Mouse (Mus musculus) hindbrain, embryonic 14.5 days (tissue): ENCODE measurements around the gene Gstt3. TPM values are rescaled to one million over a fixed set of nuclear protein-coding genes. Genes with fewer than 3 reads are reported as not detected.
"Not testable (repeated sequence)": the region's sequence is repeated elsewhere in the genome, so short reads cannot be mapped to it uniquely, and the experiment has no call there.

Source experiments
- ATAC-seq: fragments of 200-750 bp; cut with Nextera tagmentation; 2 replicates; pipeline ENCODE4 v1.8.0; 2017; ENCODE audit warnings: moderate number of reproducible peaks, mild to moderate bottlenecking, moderate TSS enrichment, moderate library complexity; ENCODE audit not compliant: low FRiP score
- DNase-seq: peaks from one replicate; pipeline ENCODE4 v3.0.0-alpha.2; 2015; ENCODE audit warnings: low spot score
- H3K27ac ChIP-seq: fragments of 300-500 bp; sonication (generic); 2 replicates; pipeline ENCODE4 v1.5.1; 2014; ENCODE audit warnings: mild to moderate bottlenecking, moderate library complexity
- H3K27me3 ChIP-seq: fragments of 300-500 bp; sonication (generic); 2 replicates; pipeline ENCODE4 v1.6.1; 2014; ENCODE audit warnings: mild to moderate bottlenecking, low read length, mixed read lengths; ENCODE audit not compliant: control insufficient read depth, insufficient read depth
- H3K36me3 ChIP-seq: fragments of 300-500 bp; sonication (generic); replicated peaks from 2 replicates; pipeline ENCODE4 v1.6.1; 2014; ENCODE audit not compliant: control insufficient read depth, insufficient read depth
- H3K4me1 ChIP-seq: fragments of 300-500 bp; sonication (generic); replicated peaks from 2 replicates; pipeline ENCODE4 v1.6.1; 2014; ENCODE audit warnings: antibody characterized with exemption, low read length, mixed read lengths; ENCODE audit not compliant: control insufficient read depth, insufficient read depth
- H3K4me2 ChIP-seq: fragments of 300-500 bp; sonication (generic); replicated peaks from 2 replicates; pipeline ENCODE4 v1.6.1; 2014; ENCODE audit warnings: mild to moderate bottlenecking, moderate library complexity
- H3K4me3 ChIP-seq: fragments of 300-500 bp; sonication (generic); replicated peaks from 2 replicates; pipeline ENCODE4 v1.5.1; 2014; ENCODE audit warnings: mild to moderate bottlenecking, low read length
- H3K9ac ChIP-seq: fragments of 300-500 bp; sonication (generic); 2 replicates; pipeline ENCODE4 v1.6.1; 2014
- H3K9me3 ChIP-seq: fragments of 300-500 bp; sonication (generic); 2 replicates; pipeline ENCODE4 v1.6.1; 2016; ENCODE audit warnings: low read length; ENCODE audit not compliant: control insufficient read depth
- WGBS: fragments of 180-500 bp; shearing (Covaris S2); extraction: QIAGEN DNeasy Blood & Tissue Kit; methylation state at CpG from one replicate; pipeline ENCODE4 v1.1.7; 2014; 5-methylcytosine and 5-hydroxymethylcytosine counted together
- polyA plus RNA-seq: library from polyadenylated mRNA; unstranded; fragments of >200 nt; fragmentation: Nextera tagmentation; extraction: Ambion mirVana; gene quantifications from 2 replicates; pipeline ENCODE4 v1.2.1, GENCODE M21; 2014

The Gstt3 gene
- polyA plus RNA-seq, 1 experiment from 2014 or later, result 1.4 TPM

DNA sequence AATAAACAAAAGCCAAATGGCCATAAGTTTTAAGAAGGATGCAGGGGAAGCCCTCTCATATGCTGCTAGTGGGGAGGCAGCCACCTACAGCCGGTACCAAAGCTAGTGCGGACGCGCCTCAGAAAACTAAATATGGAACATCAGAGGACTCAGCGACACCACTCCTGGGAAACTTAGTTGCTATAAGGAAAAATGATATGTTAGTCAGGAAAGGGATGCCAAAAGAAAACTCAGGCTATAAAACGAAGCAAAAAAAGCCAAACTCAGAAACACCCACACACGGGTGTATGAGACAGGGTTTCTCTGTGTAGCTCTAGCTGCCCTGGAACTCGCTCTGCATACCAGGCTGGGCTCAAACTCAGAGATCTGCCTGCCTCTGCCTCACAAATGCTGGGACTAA is 7.1 kb upstream of the Gstt3 start:
- Histone ChIP-seq H3K27ac (no peak overlapping the region), H3K27me3 (no peaks in the 10 kb centered on the region), H3K36me3 (no peaks in the 10 kb centered on the region), H3K9ac (no peak overlapping the region), H3K4me2 (no peak overlapping the region), H3K9me3 (no peaks in the 10 kb centered on the region), H3K4me3 (no peak overlapping the region), H3K4me1 (no peaks in the 10 kb centered on the region)
- DNase-seq (no peak), ATAC-seq (no peak)
- WGBS, result 93% methylated on average over 8 of the region's 8 CpGs

DNA sequence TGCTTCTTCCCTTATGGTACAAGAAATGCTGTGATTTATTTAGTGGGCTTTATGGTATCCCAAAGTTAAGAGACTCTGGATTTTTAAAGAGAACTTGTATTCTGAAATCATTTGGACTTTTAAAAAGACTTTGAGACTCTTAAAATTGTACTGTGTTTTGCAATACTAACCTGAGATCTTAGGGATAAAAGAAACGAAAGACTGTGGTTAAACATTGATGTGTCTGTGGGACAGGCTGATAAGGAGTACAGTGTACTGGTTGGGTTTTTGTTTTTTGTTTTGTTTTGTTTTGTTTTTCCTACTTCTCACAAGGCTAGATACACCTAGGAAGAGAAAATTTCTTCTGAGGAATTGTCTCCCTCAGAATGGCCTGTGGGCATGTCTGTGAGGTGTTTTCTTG is 4.2 kb upstream of the Gstt3 start:
- ATAC-seq (no peak), DNase-seq (no peak)
- Histone ChIP-seq H3K36me3 (no peaks in the 10 kb centered on the region), H3K27ac (no peak overlapping the region), H3K4me3 (no peak overlapping the region), H3K27me3 (peaks cover 23% of the 10 kb centered on the region), H3K4me2 (no peak overlapping the region), H3K9me3 (no peaks in the 10 kb centered on the region), H3K4me1 (peaks cover 5% of the 10 kb centered on the region; the same call in 1 of the 2 replicates), H3K9ac (no peak overlapping the region)
- 77% methylated on average over 1 of the region's 1 CpGs for WGBS

GRCm38 (mm10) chr10:75779206-75780174 is 1.7 kb downstream of the Gstt3 start:
- DNase-seq, result no peak
- Histone ChIP-seq H3K27ac (no peak overlapping the region), H3K4me3 (no peak overlapping the region), H3K36me3 (no peaks in the 10 kb centered on the region), H3K4me1 (peaks cover 7% of the 10 kb centered on the region; the same call in 1 of the 2 replicates), H3K9me3 (peaks cover 3% of the 10 kb centered on the region), H3K4me2 (no peak overlapping the region), H3K27me3 (peaks cover 51% of the 10 kb centered on the region), H3K9ac (no peak overlapping the region)
- WGBS, result 45% methylated on average over 15 of the region's 15 CpGs
- ATAC-seq, result no peak

GRCm38 (mm10) chr10:75777885-75778284 is 3.3 kb downstream of the Gstt3 start:
- H3K36me3 ChIP-seq, result no peaks in the 10 kb centered on the region
- no peak overlapping the region for H3K4me2 ChIP-seq
- H3K9ac ChIP-seq, result no peak overlapping the region
- H3K4me1 ChIP-seq, result peaks cover 8% of the 10 kb centered on the region
- peaks cover 3% of the 10 kb centered on the region for H3K9me3 ChIP-seq
- ATAC-seq (no peak), DNase-seq (no peak)
- H3K27me3 ChIP-seq, result peaks cover 50% of the 10 kb centered on the region
- WGBS, result 63% methylated on average over 2 of the region's 2 CpGs
- H3K4me3 ChIP-seq, result no peak overlapping the region
- H3K27ac ChIP-seq, result no peak overlapping the region

DNA sequence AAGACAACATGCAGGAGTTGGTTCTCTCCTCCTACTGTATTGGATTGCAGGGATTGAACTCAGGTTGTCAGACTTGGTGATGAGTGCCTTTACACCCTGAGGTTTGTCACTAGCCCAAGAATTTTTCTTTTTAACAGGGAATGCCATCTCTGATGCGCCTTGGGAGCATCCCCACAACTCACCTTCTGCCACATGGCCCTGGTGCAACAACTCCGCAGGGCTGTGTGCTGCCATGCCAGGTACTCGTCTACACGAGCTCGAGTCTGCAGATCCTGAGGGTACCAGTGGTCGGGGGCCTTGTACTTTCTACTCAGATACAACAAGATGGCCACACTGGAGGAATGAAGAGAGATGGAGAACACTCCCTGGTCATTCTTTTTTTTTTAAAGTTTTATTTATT is 4.7 kb downstream of the Gstt3 start:
- peaks cover 38% of the 10 kb centered on the region for H3K27me3 ChIP-seq
- H3K4me1 ChIP-seq, result peaks cover 16% of the 10 kb centered on the region
- no peaks in the 10 kb centered on the region for H3K36me3 ChIP-seq
- 93% methylated on average over 6 of the region's 6 CpGs for WGBS
- DNase-seq (no peak), ATAC-seq (no peak)
- no peak overlapping the region for H3K9ac ChIP-seq
- H3K4me2 ChIP-seq, result no peak overlapping the region
- peaks cover 3% of the 10 kb centered on the region for H3K9me3 ChIP-seq
- no peak overlapping the region for H3K4me3 ChIP-seq
- no peak overlapping the region for H3K27ac ChIP-seq

GRCm38 (mm10) chr10:75774587-75774986 is 6.6 kb downstream of the Gstt3 start:
- H3K4me3 ChIP-seq, result no peak overlapping the region
- DNase-seq (no peak), ATAC-seq (no peak)
- no peak overlapping the region for H3K9ac ChIP-seq
- H3K9me3 ChIP-seq, result peaks cover 3% of the 10 kb centered on the region
- H3K27ac ChIP-seq, result no peak overlapping the region
- H3K27me3 ChIP-seq, result peaks cover 19% of the 10 kb centered on the region
- H3K36me3 ChIP-seq, result no peaks in the 10 kb centered on the region
- H3K4me1 ChIP-seq, result peaks cover 10% of the 10 kb centered on the region
- no peak overlapping the region for H3K4me2 ChIP-seq
- 92% methylated on average over 9 of the region's 9 CpGs for WGBS

GRCm38 (mm10) chr10:75774102-75774501 is 7.1 kb downstream of the Gstt3 start:
- Histone ChIP-seq H3K27me3 (peaks cover 14% of the 10 kb centered on the region), H3K9me3 (peaks cover 3% of the 10 kb centered on the region), H3K36me3 (no peaks in the 10 kb centered on the region), H3K9ac (no peak overlapping the region), H3K27ac (no peak overlapping the region), H3K4me2 (no peak overlapping the region), H3K4me1 (peaks cover 10% of the 10 kb centered on the region), H3K4me3 (no peak overlapping the region)
- ATAC-seq (no peak), DNase-seq (no peak)
- 95% methylated on average over 5 of the region's 5 CpGs for WGBS

- peak; percentile 84 for DNase-seq
These were observed 8.2 kb downstream of the Gstt3 start, which contains the start of gene Ddt for GRCm38 (mm10) chr10:75772795-75773664. TSS of gene Ddt (minus strand) at chr10:75773414.

DNA sequence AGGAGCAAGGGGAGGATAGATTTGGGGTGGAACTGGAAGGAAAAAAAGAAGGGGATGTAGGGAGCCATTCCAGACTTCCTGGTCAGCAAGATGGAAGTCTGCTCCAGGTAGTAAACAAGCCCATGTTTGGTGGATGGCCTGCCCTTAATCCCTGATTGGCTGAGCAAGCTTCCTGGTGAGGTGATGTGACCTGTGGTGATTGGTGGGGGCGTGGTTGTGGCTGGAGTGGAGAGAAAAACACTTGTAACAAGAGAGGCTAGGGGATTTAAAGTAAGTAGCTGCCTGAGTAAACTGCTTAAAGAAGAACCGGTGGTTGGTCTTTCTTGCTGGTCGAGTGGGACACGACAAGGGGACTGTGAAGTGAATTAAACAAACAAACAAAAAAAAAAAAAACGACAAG is 13.5 kb downstream of the Gstt3 start:
- not testable (repeated sequence) for H3K9ac ChIP-seq, DNase-seq, ATAC-seq, H3K27ac ChIP-seq, H3K9me3 ChIP-seq, H3K4me3 ChIP-seq, H3K36me3 ChIP-seq, H3K4me2 ChIP-seq, H3K27me3 ChIP-seq
- H3K4me1 ChIP-seq, result peaks cover 18% of the 10 kb centered on the region
- WGBS, result 41% methylated on average over 5 of the region's 5 CpGs

More at GRCm38 (mm10) chr10:75772795-75773664, 8.2 kb downstream of the Gstt3 start, which contains the start of gene Ddt:
- Histone ChIP-seq H3K4me3 (peak within 1 kb of the TSS; percentile 48), H3K27ac (no peak within 1 kb of the TSS), H3K36me3 (no peaks in the 10 kb centered on the region), H3K4me1 (peaks cover 10% of the 10 kb centered on the region), H3K27me3 (peaks cover 4% of the 10 kb centered on the region; the same call in 1 of the 2 replicates), H3K9ac (peak within 1 kb of the TSS; percentile 57), H3K4me2 (peak within 1 kb of the TSS; percentile 99), H3K9me3 (no peaks in the 10 kb centered on the region)
- WGBS, result under 1% methylated on average over 46 of the region's 47 CpGs
- ATAC-seq, result peak; percentile 97
